Mouse (Mus musculus) hindlimb bud, embryonic 11.5 days (tissue): Measurements from ENCODE around the gene Dnajc3.
A peak's percentile ranks its signal among the peaks of the same experiment; 100 is the strongest.

ENCODE experiments used
- DNase-seq: peaks from one replicate; pipeline ENCODE4 v3.0.0-alpha.2; 2012; ENCODE audit warnings: low read depth, low spot score; ENCODE audit errors: extremely low spot score

Gene Dnajc3

DNA sequence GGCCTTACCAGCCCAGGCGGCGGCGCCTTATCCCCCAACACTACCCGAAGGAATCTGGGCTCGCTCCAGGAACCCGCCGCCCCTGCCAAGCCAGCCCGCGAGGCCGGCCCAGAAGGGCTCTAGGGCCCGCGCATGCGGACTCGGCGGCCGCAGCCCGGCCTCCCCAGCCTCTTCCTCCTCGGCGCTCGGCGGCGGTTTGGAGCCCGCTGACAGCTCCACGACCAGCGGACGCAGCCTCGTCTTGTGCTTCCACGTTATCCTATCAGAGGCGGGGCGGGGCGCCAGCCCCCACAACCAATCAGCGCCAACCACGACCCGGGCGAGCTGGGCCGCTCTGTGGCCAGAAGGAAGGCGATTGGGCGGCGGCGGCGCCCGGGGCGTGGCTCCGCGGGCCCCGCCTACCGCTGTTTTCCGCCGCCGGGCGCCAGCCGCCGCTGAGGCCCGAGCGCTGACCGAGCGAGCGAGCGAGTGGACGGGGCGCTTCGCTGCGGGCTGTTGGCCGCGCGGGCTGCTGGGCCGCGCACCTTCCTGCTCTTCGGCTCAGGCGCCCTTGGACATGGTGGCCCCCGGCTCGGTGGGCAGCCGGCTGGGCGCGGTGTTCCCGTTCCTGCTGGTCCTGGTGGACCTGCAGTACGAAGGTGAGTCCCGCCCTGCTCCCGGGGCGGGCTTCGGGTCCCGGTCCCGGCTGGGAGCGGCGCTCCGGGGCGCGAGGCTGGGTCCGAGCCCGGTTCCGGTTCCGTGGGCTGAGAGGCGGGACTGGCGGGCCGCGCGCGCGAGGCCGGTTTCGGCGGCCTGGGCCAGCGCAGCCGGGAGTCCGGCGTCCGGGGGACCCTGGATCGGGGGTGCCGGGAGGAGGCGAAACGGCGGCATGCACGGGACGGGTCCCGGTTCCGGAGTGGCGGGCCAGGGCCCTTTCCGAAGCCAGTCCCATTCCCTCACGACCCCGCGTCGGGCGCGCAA lies at the start of gene Dnajc3:
TSS of gene Dnajc3 (plus strand) at position 444 of the 960 bp plus-strand sequence.
- peak; percentile 83 for DNase-seq

DNA sequence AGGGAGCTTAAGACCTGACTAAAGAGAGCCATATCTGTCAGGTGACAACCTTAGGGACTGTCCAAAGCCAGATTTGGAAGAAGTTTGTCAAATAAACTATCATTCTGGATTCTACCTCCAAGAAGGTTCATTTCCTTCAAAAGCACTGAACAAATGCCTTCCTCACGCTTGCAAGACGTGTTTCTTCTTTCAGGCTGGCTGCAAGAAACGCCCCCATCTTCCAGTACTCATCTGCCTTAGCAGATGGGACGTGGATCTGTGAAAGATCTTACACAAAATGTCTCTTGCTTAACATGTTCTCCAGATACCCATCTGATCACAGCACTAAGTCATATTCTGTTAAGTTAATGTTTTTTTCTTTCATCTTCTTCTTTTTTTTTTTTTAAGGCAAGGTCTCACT lies 47.7 kb upstream of the Dnajc3 start:
- DNase-seq: no peak

DNA sequence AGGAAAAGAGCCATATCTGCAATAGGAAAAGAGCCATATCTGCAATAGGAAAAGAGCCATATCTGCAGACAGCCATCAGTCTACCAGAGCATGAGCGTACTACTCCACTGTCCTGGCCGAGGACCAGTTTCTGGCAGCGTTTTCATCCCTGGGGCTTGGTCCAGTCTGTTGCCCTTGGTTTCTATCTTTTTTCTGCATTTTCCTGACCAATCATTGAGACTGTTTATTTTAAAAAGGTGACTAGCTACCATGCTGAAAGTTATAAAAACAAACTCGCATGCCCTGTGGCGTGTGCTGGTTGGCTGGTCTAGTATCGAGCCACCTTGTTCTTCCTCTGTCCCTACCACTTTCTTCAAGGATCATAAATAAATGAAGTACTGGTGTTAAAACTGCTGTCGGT lies 42.5 kb upstream of the Dnajc3 start:
- DNase-seq: no peak

DNA sequence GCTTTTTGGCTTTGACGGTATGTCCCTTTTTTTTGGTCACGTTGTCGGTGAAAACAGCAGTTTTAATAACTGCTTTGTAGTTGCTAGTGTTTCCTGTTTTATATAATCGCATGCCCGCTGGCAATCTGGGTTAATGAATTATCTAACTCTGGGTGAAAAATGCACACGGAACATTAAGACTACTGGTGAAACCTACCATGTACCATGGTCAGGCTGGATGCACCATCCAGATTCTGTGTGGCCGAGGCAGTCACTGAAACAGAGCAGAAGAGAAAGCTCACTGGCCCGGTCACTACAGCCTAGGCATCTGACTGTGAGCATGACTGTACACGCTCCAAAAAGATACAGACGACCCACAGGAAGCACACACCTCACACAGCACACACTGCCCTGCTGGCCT lies 42.1 kb upstream of the Dnajc3 start:
- no peak for DNase-seq

DNA sequence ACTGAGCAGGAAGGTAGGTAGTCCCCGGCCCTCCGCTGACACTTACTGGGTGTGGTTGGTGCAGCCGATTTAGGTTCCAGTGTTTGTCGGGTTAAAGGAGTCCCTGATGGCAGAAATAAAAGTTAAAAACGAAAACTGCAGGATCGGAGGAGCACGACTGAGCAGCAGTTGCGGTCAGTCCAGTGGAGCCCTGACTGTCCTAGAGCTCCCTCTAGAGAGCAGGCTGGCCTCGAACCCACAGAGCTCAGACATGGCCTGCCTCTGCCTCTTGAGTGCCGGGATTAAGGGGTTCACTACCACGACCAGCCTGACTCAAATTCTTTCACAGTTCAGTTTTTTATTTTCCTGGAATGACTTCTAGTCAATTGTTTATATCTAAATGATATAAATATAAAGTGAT lies 37.8 kb upstream of the Dnajc3 start:
- DNase-seq: no peak

- DNase-seq: no peak
These were observed 36.9 kb upstream of the Dnajc3 start for GRCm38 (mm10) chr14:118900911-118901310.

DNA sequence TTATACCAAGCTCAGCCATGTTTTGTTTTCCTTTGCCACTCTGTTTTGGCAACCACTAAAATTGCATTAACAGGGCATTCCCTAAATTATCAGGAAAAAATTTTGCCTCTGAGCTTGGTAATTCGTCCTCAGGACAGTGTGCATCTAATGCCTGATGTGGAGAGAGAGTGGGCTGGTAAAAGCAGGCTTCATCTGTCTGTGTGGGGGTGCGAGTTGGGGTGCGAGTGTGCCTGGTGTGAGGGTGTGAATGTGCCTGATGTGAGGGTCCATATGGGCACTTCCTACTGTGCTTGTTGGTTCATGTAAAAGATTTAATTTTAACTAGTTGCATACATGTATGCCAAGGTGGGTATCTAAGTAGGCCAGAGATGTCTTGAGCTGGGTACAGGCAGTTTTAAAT lies 34.4 kb upstream of the Dnajc3 start:
- no peak for DNase-seq

- no peak for DNase-seq
These were observed 33.8 kb upstream of the Dnajc3 start for GRCm38 (mm10) chr14:118903867-118904562.

GRCm38 (mm10) chr14:118907592-118907991 lies 30.2 kb upstream of the Dnajc3 start:
- no peak for DNase-seq

DNA sequence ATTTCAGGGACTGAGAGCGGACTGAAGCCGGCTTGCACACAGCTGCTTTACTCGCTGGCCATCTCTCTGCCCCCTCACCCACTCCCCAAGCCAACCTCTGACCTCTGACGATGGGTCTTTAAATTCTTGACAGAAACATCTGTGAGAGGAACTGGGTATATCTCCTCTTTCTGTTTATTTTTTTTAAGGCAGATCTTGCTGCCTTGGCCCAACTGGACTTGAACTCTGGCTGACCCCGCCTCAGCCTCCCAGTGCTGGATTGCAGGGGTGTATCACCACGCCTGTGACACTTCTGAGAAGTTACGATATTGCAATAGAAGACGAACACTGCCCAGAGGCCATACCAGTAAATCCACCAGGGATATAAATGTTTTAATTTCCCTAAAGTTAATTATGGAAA lies 27.9 kb upstream of the Dnajc3 start:
- no peak for DNase-seq

DNA sequence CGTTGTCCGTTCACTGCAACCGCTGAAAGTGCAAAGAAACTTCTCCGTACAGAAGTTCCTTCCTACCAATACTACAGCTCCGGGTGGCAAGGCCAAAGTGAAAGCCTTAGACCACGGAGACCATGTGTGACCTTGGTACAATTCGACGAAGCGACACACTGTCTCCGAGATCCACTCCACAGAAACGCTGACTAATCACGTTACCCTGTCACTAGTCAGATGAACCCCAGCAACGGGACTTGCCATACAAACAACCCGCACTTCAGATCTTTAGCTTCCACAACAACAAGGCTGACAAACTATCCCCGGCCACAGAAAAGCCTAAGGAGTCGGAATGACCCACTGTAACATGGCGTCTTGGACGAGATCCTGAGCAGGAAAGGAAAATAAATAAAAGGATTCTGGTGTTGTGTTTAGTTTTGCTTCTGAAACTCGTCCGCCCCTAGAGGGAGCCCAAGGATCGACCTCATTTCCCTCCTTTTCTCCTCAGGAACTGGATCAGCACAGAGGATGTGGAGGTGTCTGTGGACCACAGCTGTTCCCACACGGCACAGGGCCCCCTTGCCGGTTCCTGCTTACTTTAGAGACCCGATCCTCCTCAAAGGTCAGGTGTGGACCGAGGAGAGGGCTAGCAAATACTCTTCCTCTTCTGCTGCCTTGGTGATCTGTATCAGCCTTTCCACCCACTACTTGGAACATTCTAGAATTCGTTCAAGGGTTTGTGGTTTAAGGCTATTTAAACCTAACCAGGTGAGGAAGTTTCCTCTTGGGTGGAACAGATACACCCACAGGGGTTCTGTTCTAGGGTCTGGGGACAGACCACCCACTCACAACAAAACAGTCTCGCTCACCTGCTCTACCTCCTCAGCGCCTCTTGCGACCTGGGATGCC lies 27.2 kb upstream of the Dnajc3 start:
- DNase-seq: no peak

GRCm38 (mm10) chr14:118911521-118911920 lies 26.3 kb upstream of the Dnajc3 start:
- DNase-seq: no peak

- DNase-seq: no peak
These were observed 24.1 kb upstream of the Dnajc3 start for GRCm38 (mm10) chr14:118913651-118914050.

GRCm38 (mm10) chr14:118919025-118919424 lies 18.8 kb upstream of the Dnajc3 start:
- no peak for DNase-seq

GRCm38 (mm10) chr14:118920654-118921053 lies 17.1 kb upstream of the Dnajc3 start:
- DNase-seq: no peak

GRCm38 (mm10) chr14:118922251-118922650 lies 15.5 kb upstream of the Dnajc3 start:
- no peak for DNase-seq

GRCm38 (mm10) chr14:118922667-118923184 lies 15.1 kb upstream of the Dnajc3 start:
- DNase-seq: no peak

- DNase-seq: no peak
These were observed 12.8 kb upstream of the Dnajc3 start, which contains the start of gene Dzip1 for GRCm38 (mm10) chr14:118924673-118925615. TSS of gene Dzip1 (minus strand) at chr14:118925460.

DNA sequence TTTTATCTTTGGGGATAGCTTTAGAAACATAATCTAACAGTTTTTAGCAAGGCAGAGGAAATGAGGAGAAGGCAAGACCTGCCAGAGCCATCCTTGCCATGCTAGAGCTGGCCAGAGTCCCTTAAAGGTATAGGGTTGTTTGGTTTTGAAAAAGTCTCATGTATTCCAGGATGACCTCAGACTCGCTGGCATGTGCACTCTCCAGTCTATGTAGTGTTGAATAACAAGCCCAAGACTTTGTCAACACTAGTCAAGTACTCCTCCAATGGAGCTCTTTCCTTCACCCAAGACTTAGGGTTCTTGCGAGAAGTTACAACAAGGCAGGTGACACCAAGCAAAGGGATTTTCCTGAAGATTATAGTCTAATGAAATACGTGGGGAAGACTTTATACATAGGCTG lies 9.2 kb upstream of the Dnajc3 start:
- DNase-seq: no peak

DNA sequence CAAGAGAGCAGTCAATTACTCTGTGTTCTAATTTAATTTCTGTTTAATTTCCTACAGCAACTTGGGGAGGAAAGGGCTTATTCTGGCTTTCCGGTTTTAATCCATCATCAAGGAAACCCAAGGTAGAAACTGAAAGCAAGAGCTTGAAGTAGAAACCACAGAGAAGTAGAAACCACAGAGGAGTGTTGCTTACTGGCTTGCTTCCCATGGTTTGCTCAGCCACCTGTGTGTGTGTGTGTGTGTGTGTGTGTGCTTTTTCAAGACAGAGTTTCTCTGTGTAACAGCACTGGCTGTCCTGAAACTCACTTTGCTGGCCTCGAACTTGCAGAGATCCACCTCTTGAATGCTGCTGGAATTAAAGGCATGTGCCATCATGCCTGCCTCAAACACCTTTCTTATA lies 8.0 kb upstream of the Dnajc3 start:
- no peak for DNase-seq
